Mouse (Mus musculus): ENCODE data around the gene Tnfaip8l1. TPM values are rescaled to one million over a fixed set of nuclear protein-coding genes. Genes with fewer than 3 reads are reported as not detected.

Gene Tnfaip8l1
- 1 to 10 TPM in 22 of 26 experiments, under 1 TPM in 4; 0.73 to 5.9 (median 1.9) TPM for total RNA-seq (2018; cell fraction: chromatin; rRNA removed)
- total RNA-seq (2018; cell fraction: cytosol; rRNA removed) = 1 to 10 TPM in 18 of 26 experiments, under 1 TPM in 8; 0.46 to 2.2 (median 1.3) TPM
- total RNA-seq (2018; cell fraction: nucleus; rRNA removed) = 1 to 10 TPM in 18 of 26 experiments, under 1 TPM in 8; 0.43 to 6.9 (median 1.6) TPM
- polyA plus RNA-seq (2018) = 1.2 to 1.7 TPM (median 1.5 TPM) in 3 replicates

DNA sequence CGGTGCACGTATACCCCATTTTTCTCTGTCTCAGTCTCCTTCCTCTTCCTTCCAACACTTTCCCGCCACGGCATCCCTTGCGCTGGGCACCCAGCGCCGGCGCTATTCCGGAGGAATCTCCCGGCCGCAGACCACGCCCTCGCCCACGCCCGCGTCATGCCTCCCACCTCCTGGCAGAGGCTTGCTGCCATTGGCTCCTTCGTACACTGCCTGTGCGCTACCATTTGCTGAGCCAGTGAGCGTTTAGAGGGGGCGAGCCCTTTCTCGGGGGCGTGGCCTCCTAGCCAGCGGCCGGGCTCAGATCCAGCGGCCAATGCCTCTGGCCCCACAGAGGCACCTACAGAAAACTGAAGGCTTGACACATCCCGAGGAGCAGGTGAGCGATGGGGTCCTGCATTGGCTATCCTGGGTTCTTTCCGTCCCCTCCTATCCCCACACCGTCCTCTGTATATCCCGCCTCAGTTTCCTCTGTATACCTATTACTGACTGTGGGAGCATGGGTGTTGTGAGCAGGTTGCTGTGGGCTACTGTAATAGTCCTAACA, at the start of gene Tnfaip8l1:
Tnfaip8l1 (plus strand) TSS at position 247 of the 544 bp plus-strand sequence.
- WGBS (ENCODE audit: missing documents) = under 1% methylated on average over 30 of the region's 30 CpGs
- no peaks in the 10 kb centered on the region for H3K36me3 ChIP-seq (ENCODE audit: inconsistent target)
- peak within 1 kb of the TSS; percentile 49 for H3K4me3 ChIP-seq (ENCODE audit: inconsistent target)
- peak within 1 kb of the TSS; percentile 51 for H3K27ac ChIP-seq
- no peaks in the 10 kb centered on the region for H3K79me2 ChIP-seq (ENCODE audit: inconsistent target)

DNA sequence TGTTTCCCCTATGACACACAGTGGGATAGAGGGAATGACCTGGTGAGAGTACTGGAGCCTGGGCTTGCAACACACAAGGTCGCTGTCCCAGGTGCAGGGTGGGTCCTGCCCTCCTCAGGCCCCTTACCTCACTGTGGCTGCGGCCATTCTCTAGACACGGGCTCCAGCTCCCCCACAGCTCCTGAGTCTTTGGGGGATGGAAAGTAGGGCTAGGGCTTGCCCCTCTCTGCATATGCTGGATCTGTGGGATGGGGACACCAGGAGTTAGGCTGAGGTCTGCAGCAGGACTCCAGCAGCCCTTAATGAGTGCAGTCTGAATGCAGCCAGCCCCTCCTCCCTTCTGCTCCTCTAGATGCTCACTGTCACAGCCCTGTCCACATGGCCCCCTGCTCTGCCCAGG, 49.5 kb upstream of the Tnfaip8l1 start:
- Histone ChIP-seq H3K4me3 (ENCODE audit: inconsistent target) (no peak overlapping the region), H3K79me2 (ENCODE audit: inconsistent target) (no peaks in the 10 kb centered on the region), H3K36me3 (ENCODE audit: inconsistent target) (no peaks in the 10 kb centered on the region), H3K27ac (no peak overlapping the region)
- 88% methylated on average over 3 of the region's 3 CpGs for WGBS (ENCODE audit: missing documents)

DNA sequence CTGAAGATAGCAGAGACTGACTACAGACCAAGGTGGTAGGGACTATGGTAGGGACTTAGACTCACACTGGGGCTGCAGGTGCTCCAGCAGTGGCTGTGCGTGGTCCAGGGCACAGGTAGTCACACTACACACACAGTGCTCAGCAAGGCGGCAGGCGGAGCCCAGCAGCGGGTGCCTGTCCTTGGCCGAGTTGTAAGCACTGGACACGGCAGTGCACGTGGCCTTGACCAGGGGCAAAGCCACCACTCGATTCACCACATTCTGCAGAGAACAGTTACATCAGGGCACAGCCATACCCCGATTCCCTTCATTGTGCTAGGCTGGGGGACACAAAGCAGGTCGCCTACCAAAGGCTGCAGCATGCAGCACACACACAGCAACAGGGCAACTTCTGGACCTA, 46.1 kb upstream of the Tnfaip8l1 start:
- WGBS (ENCODE audit: missing documents) = 75% methylated on average over 10 of the region's 10 CpGs
- Histone ChIP-seq H3K27ac (no peak overlapping the region), H3K79me2 (ENCODE audit: inconsistent target) (no peaks in the 10 kb centered on the region), H3K4me3 (ENCODE audit: inconsistent target) (no peak overlapping the region), H3K36me3 (ENCODE audit: inconsistent target) (no peaks in the 10 kb centered on the region)

DNA sequence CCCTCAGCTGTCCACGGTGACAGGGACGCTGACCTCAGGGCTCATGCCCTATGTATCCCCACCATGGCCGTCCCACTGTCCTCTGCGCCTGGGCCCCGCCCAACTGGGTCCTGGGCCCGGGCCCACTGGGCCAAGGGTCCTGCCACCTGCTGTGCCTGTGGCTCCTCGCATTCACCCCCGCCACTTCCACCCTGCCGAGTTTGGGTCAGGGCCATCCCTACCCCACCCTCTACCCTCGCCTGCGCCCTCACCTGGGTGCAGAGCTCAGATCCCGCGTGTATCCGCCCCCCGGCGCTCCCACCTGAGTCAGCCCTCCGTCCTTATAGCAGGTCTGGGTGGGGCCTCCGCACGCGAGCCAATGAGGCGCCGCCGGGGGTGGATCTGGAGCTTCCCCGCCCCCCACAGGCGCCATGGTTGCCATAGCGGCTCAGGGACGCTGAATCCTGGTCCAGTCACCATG, 45.0 kb upstream of the Tnfaip8l1 start, which contains the start of gene Plin5:
Plin5 (minus strand) TSS at position 346 of the 460 bp plus-strand sequence.
- H3K27ac ChIP-seq = no peak within 1 kb of the TSS
- no peak within 1 kb of the TSS for H3K4me3 ChIP-seq (ENCODE audit: inconsistent target)
- 5% methylated on average over 27 of the region's 27 CpGs for WGBS (ENCODE audit: missing documents)
- H3K79me2 ChIP-seq (ENCODE audit: inconsistent target) = no peaks in the 10 kb centered on the region
- H3K36me3 ChIP-seq (ENCODE audit: inconsistent target) = no peaks in the 10 kb centered on the region

DNA sequence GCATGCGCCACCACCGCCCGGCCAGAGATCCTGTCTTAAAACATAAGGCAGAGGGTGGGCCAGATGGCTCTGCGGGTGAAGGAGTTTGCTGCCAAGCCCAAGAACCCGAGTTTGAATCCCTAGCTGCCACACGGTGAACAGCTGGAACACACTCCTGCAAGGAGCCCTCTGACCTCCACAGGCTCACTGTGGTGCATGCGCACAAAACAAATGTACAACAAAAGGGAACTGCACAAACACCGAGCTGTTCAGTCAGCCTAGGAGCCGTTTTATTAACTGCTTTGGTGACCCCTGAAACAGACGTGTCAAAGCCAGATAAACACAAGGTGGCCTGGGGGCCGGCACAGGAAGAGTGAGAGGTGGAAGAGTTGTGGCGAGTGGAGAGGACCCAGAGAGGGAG, 42.8 kb upstream of the Tnfaip8l1 start:
- no peaks in the 10 kb centered on the region for H3K79me2 ChIP-seq (ENCODE audit: inconsistent target)
- no peak overlapping the region for H3K4me3 ChIP-seq (ENCODE audit: inconsistent target)
- no peak overlapping the region for H3K27ac ChIP-seq
- 38% methylated on average over 12 of the region's 12 CpGs for WGBS (ENCODE audit: missing documents)
- no peaks in the 10 kb centered on the region for H3K36me3 ChIP-seq (ENCODE audit: inconsistent target)

DNA sequence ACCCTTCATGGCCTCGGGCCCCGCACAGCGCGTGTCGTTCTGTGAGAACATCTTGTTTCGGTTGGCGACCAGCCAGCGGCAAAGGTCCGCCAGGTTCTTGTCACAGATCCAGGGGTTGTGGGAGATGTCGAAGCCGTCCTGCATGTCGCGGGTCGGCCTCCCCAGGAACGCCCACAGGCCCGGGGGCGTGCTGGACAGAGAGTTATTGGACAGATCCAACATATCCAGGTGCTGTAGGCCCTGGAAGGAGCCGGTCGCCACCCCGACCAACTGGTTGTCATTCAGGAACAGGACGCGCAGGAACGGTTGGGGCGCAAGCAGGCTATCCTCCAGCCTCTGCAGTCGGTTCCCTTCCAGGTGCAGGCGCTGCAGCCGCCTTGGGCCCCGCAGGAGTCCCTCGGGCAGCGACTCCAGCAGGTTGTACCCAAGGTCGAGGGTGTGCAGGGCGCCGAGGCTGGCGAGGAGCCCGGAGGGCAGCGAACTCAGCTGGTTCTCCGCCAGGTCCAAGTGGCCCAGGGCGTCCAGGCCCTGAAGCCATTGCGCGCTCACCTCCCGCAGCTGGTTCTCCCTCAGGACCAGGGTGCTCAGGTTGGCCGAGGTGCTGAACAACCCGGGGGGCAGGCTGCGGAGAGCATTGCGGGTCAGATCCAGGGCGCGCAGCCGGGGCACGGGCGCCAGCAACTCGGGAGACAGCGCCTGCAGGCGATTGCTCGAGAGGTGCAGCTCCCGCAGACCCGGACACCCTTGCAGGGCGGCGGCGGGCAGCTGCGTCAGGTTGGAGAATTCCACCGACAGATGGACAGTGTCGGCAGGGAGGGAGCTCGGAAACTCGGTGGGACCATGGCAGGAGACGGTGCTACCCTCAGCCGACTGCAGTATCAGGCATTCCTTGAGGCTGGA, 42.0 kb upstream of the Tnfaip8l1 start:
- Histone ChIP-seq H3K36me3 (ENCODE audit: inconsistent target) (no peaks in the 10 kb centered on the region), H3K4me3 (ENCODE audit: inconsistent target) (no peak overlapping the region), H3K79me2 (ENCODE audit: inconsistent target) (no peaks in the 10 kb centered on the region), H3K27ac (no peak overlapping the region)
- 5% methylated on average over 63 of the region's 66 CpGs for WGBS (ENCODE audit: missing documents)

DNA sequence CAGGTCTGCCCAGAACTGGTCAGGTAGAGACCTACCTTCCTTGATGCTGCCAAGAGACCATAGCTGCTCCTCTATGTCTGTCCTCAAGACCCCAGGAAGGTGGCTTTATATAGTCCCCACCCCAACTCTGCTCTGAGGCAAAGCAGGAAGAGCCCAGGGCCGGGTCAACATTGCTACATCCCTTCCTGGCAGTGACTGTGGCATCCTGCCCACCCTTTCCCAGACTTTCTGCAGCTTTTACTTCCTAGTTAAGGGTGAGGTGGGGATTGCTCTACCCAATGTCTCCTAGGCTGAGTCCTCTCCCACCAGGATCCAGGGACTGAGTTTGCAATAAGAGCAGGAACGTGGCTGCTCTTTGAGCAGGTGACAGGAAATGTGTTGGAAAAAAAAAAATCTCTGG, 40.5 kb upstream of the Tnfaip8l1 start, which contains the start of gene Lrg1:
Lrg1 (minus strand) TSS at position 176 of the 400 bp plus-strand sequence.
- 46% methylated on average over 2 of the region's 2 CpGs for WGBS (ENCODE audit: missing documents)
- H3K27ac ChIP-seq = no peak within 1 kb of the TSS
- peaks cover 2% of the 10 kb centered on the region; the same call in 1 of the 2 replicates for H3K36me3 ChIP-seq (ENCODE audit: inconsistent target)
- H3K79me2 ChIP-seq (ENCODE audit: inconsistent target) = no peaks in the 10 kb centered on the region
- no peak within 1 kb of the TSS for H3K4me3 ChIP-seq (ENCODE audit: inconsistent target)

DNA sequence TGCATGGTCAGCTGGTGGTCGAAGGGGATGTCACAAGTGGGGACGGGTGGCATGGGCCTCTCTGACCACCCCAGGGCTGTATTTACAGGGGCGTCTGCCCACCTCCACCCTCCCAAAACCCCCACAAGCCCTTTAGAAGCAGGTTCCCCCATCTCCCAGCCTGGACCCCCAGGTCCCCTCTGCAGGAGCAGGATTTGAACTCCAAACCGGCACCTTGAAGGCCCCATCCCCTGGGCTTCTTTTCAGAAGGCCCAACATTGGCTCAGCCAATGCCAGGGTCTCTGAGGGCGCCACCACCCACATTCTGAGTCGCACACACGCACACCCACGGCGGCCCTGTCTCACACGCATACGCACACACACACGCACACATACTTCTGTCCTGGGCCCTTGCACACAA, 39.1 kb upstream of the Tnfaip8l1 start:
- Histone ChIP-seq H3K27ac (no peak overlapping the region), H3K36me3 (ENCODE audit: inconsistent target) (peaks cover 10% of the 10 kb centered on the region; the same call in 1 of the 2 replicates), H3K4me3 (ENCODE audit: inconsistent target) (no peak overlapping the region), H3K79me2 (ENCODE audit: inconsistent target) (no peaks in the 10 kb centered on the region)
- 90% methylated on average over 12 of the region's 12 CpGs for WGBS (ENCODE audit: missing documents)

DNA sequence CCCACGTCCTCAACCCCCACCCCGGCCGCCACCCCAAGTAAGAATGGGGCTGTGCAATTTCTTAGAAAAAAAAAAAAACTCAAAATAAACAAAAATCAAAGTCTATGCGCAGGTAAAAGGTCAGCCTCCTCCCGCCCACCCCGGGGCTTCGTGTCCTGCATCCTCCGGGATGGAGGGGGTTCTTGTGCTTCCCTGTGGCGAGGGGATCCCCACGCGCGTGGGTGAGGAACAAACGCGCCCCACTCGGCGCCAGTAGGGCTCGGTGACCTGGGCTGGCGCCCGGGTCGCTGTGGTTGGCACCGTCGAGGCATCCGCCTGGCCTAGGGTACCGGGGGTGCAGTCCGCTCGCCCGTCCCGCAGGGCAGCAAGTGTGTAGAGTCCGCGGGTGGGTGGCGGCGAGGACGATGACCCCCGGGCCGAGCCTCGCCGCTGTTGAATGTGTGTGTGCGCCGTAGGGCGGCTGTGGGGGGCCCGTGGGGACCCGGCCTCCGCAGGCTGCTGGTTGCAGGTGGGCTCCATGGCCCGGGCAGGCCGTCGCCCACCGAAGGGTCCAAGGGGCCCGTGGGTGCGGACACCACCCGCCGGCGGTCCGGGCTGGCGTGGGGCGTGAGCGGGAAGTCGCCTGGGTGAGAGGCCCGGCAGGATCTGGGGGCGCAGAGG, 38.5 kb upstream of the Tnfaip8l1 start:
- WGBS (ENCODE audit: missing documents) = 83% methylated on average over 45 of the region's 59 CpGs
- H3K79me2 ChIP-seq (ENCODE audit: inconsistent target) = no peaks in the 10 kb centered on the region
- no peak overlapping the region for H3K4me3 ChIP-seq (ENCODE audit: inconsistent target)
- H3K36me3 ChIP-seq (ENCODE audit: inconsistent target) = peaks cover 10% of the 10 kb centered on the region; the same call in 1 of the 2 replicates
- H3K27ac ChIP-seq = no peak overlapping the region

DNA sequence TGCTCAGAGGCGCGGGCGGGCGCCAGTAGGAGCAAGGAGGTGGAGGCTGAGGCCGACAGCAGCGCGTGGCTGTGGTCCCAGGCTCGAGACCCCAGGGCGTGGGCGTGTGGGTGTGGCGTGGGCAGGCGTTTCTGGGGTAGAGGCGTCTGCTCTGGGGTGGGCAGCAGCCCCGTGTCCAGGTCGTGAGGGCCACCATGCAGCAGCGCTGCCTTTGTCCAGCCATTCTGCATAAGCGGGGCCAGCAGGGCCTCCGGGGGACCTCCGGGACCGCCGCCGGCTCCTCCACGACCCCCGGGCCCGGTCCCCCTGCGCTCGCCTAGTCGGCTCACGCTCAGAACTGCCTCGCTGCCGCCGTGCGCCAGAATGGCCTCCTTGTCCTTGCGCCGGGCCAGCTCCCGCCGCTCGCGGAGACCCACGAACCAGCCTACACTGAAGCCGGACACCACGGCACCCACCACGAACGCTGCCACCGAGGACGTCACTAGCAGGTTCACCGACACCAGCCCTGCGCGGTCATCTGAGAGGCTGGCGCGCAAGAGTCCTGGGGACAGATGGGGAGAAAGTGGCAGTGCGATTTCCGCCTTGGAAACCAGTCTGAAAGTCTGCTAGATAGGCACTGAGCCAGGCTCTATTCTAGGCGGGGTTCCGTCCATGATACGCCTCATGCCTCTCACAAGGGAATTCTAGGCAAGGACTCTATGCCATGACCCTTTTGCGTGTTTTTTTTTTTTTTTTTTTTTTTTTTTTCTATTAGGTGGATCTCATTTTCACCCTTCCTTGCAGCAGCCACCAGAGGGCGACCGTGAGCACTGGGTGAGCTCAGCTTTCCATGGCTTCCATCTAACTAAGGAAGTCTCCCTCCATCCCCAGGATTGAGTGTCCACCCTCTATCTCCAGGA, 37.7 kb upstream of the Tnfaip8l1 start:
- H3K4me3 ChIP-seq (ENCODE audit: inconsistent target) = no peak overlapping the region
- H3K79me2 ChIP-seq (ENCODE audit: inconsistent target) = no peaks in the 10 kb centered on the region
- H3K27ac ChIP-seq = no peak overlapping the region
- WGBS (ENCODE audit: missing documents) = 54% methylated on average over 57 of the region's 59 CpGs
- H3K36me3 ChIP-seq (ENCODE audit: inconsistent target) = peaks cover 16% of the 10 kb centered on the region

DNA sequence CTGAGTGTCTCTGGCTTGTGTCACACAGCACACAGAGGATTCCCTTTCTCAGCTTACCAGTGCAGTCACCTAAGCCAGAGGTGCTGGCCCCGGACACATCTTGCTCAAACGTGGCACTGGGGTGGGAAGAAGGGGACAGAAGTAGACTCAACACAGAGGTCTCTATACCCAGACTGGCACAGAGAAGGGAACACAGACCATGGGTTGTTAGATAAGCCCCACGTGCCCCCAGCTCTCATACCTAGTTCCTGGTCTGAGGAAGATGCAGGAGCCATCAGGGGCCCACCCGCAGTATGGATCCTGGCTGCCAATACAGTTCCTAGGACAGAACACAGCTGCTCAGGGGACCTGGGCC, 37.0 kb upstream of the Tnfaip8l1 start:
- H3K4me3 ChIP-seq (ENCODE audit: inconsistent target) = no peak overlapping the region
- peaks cover 20% of the 10 kb centered on the region for H3K36me3 ChIP-seq (ENCODE audit: inconsistent target)
- 85% methylated on average over 4 of the region's 4 CpGs for WGBS (ENCODE audit: missing documents)
- H3K27ac ChIP-seq = no peak overlapping the region
- no peaks in the 10 kb centered on the region for H3K79me2 ChIP-seq (ENCODE audit: inconsistent target)

DNA sequence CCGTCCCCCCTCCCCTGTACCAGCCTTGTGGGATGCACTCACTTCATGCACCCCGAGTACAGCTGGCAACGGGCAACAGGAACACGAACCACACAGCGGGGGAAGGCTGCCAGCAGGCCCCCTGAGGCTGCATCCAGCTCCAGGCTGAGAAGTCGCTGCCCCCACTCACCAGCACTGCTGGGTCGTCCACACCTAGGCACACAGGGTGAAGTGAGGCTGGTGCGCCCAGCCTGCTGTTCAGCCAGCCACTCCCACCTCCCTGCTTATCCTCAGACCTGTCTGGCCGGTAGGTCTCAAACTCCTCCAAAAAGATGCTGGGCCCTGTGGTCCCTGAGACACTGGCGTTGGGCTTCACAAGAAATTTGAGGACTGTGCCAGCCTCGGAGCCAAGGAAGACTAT, 36.1 kb upstream of the Tnfaip8l1 start:
- H3K36me3 ChIP-seq (ENCODE audit: inconsistent target) = peaks cover 29% of the 10 kb centered on the region

DNA sequence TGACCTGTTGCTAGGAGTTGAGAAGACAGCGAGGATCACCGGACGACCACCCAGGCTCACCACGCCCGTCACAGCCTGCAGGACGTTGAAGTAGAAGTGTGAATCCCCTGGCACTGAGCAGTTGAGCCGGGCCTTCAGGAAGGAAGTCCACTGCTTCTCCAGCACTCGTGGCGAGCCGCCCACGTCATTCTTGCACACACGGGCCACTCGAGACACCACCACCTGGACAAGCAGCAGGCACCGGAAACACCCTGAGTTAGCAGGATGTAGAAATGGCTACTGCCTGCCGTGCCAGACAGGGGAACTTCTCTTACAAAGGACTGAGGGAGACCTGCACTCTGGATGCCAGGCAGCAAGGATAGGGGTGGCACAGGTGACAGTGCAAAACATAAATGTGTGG, 34.0 kb upstream of the Tnfaip8l1 start:
- Histone ChIP-seq H3K79me2 (ENCODE audit: inconsistent target) (no peaks in the 10 kb centered on the region; the same call in 1 of the 2 replicates), H3K36me3 (ENCODE audit: inconsistent target) (peaks cover 31% of the 10 kb centered on the region), H3K27ac (no peak overlapping the region), H3K4me3 (ENCODE audit: inconsistent target) (no peak overlapping the region)
- 59% methylated on average over 15 of the region's 15 CpGs for WGBS (ENCODE audit: missing documents)

More for the DNA sequence above, 36.1 kb upstream of the Tnfaip8l1 start:
- WGBS (ENCODE audit: missing documents) = 92% methylated on average over 11 of the region's 11 CpGs
- no peaks in the 10 kb centered on the region for H3K79me2 ChIP-seq (ENCODE audit: inconsistent target)
- no peak overlapping the region for H3K4me3 ChIP-seq (ENCODE audit: inconsistent target)
- H3K27ac ChIP-seq = no peak overlapping the region

Measured in macrophage (primary cell).